Mouse (Mus musculus) testis, adult 2 months (tissue): ENCODE measurements around the gene Kcnip1. TPM values are rescaled to one million over a fixed set of nuclear protein-coding genes. Genes with fewer than 3 reads are reported as not detected.

ENCODE experiments used
- H3K27ac ChIP-seq: fragments of 200-500 bp; 2 replicates; pipeline ENCODE4 v1.5.1; 2012; ENCODE audit warnings: low read depth, low read length; ENCODE audit not compliant: control insufficient read depth, insufficient read depth
- H3K27me3 ChIP-seq: fragments of 200-500 bp; 2 replicates; pipeline ENCODE4 v1.6.1; 2012; ENCODE audit warnings: mild to moderate bottlenecking, low read length, moderate library complexity; ENCODE audit not compliant: control insufficient read depth, insufficient read depth
- H3K36me3 ChIP-seq: fragments of 200-500 bp; 2 replicates; pipeline ENCODE4 v1.6.1; 2012; ENCODE audit warnings: mild to moderate bottlenecking, low read length; ENCODE audit not compliant: control insufficient read depth, insufficient read depth
- H3K4me1 ChIP-seq: fragments of 200-500 bp; 2 replicates; pipeline ENCODE4 v1.6.1; 2012; ENCODE audit warnings: low read length; ENCODE audit not compliant: control insufficient read depth, insufficient read depth
- H3K4me3 ChIP-seq: fragments of 200-500 bp; 2 replicates; pipeline ENCODE4 v1.5.1; 2012; ENCODE audit warnings: low read depth, mild to moderate bottlenecking, low read length, moderate library complexity, mixed read lengths; ENCODE audit not compliant: control insufficient read depth
- CTCF ChIP-seq: fragments of 200-500 bp; IDR thresholded peaks from 2 replicates; pipeline ENCODE4 v1.5.1; 2012; ENCODE audit warnings: low read depth, mild to moderate bottlenecking, inconsistent platforms, low read length, moderate library complexity; ENCODE audit not compliant: control insufficient read depth, insufficient read depth, insufficient replicate concordance
- POLR2A ChIP-seq: fragments of 200-500 bp; IDR thresholded peaks from 2 replicates; pipeline ENCODE4 v1.6.1; 2012; ENCODE audit warnings: low read depth, mild to moderate bottlenecking, inconsistent platforms, low read length, moderate library complexity; ENCODE audit not compliant: control insufficient read depth
- polyA plus RNA-seq: library from polyadenylated mRNA; depleted of rRNA; stranded (reverse); fragments of >200 nt; gene quantifications from 2 replicates; pipeline ENCODE4 v1.2.3, GENCODE M21; 2012; rRNA removed

Kcnip1 gene
- 1.6 and 1.8 TPM in 2 replicates for polyA plus RNA-seq

GRCm38 (mm10) chr11:33992938-33993337 is at the start of gene Kcnip1:
Gene Kcnip1, minus strand, starts transcription at chr11:33993152.
- H3K27me3 ChIP-seq = no peaks in the 10 kb centered on the region
- TF ChIP-seq CTCF (no peak), POLR2A (no peak)
- H3K27ac ChIP-seq = no peak within 1 kb of the TSS
- H3K4me3 ChIP-seq = peak within 1 kb of the TSS; percentile 26
- H3K4me1 ChIP-seq = peaks cover 5% of the 10 kb centered on the region
- H3K36me3 ChIP-seq = no peaks in the 10 kb centered on the region

GRCm38 (mm10) chr11:34040061-34040460 is 47.1 kb upstream of the Kcnip1 start:
- Histone ChIP-seq H3K4me1 (no peaks in the 10 kb centered on the region), H3K27ac (no peak overlapping the region), H3K4me3 (no peak overlapping the region), H3K36me3 (no peaks in the 10 kb centered on the region), H3K27me3 (no peaks in the 10 kb centered on the region)
- TF ChIP-seq CTCF = no peak
- no peak for TF ChIP-seq POLR2A

- Histone ChIP-seq H3K36me3 (no peaks in the 10 kb centered on the region), H3K4me1 (no peaks in the 10 kb centered on the region; the same call in 1 of the 2 replicates), H3K4me3 (no peak overlapping the region), H3K27ac (no peak overlapping the region), H3K27me3 (no peaks in the 10 kb centered on the region)
- TF ChIP-seq CTCF (no peak), POLR2A (no peak)
Measured at GRCm38 (mm10) chr11:34035909-34036658, 43.1 kb upstream of the Kcnip1 start.

GRCm38 (mm10) chr11:34034794-34035193 is 41.8 kb upstream of the Kcnip1 start:
- H3K4me3 ChIP-seq = no peak overlapping the region
- TF ChIP-seq CTCF (no peak), POLR2A (no peak)
- no peaks in the 10 kb centered on the region for H3K36me3 ChIP-seq
- H3K27ac ChIP-seq = no peak overlapping the region
- H3K4me1 ChIP-seq = no peaks in the 10 kb centered on the region; the same call in 1 of the 2 replicates
- H3K27me3 ChIP-seq = no peaks in the 10 kb centered on the region

GRCm38 (mm10) chr11:34034008-34034505 is 41.1 kb upstream of the Kcnip1 start:
- TF ChIP-seq CTCF (no peak), POLR2A (no peak)

GRCm38 (mm10) chr11:34031015-34031805 is 38.3 kb upstream of the Kcnip1 start:
- Histone ChIP-seq H3K4me3 (no peak overlapping the region), H3K27ac (no peak overlapping the region), H3K36me3 (no peaks in the 10 kb centered on the region), H3K27me3 (no peaks in the 10 kb centered on the region), H3K4me1 (no peaks in the 10 kb centered on the region; the same call in 1 of the 2 replicates)
- TF ChIP-seq POLR2A (no peak), CTCF (no peak)

More at GRCm38 (mm10) chr11:34034008-34034505, 41.1 kb upstream of the Kcnip1 start:
- Histone ChIP-seq H3K36me3 (no peaks in the 10 kb centered on the region), H3K4me1 (no peaks in the 10 kb centered on the region; the same call in 1 of the 2 replicates), H3K4me3 (no peak overlapping the region), H3K27ac (no peak overlapping the region), H3K27me3 (no peaks in the 10 kb centered on the region)

- Histone ChIP-seq H3K27ac (no peak overlapping the region), H3K36me3 (no peaks in the 10 kb centered on the region), H3K4me3 (no peak overlapping the region), H3K27me3 (no peaks in the 10 kb centered on the region), H3K4me1 (no peaks in the 10 kb centered on the region; the same call in 1 of the 2 replicates)
- TF ChIP-seq CTCF = no peak
- no peak for TF ChIP-seq POLR2A
Measured at GRCm38 (mm10) chr11:34029658-34030057, 36.7 kb upstream of the Kcnip1 start.
